Mouse (Mus musculus) forebrain, embryonic 13.5 days (tissue): ENCODE data around the gene Sphk2. TPM values are rescaled to one million over a fixed set of nuclear protein-coding genes. Genes with fewer than 3 reads are reported as not detected.

Source experiments
- ATAC-seq: fragments of 200-750 bp; cut with Nextera tagmentation; 2 replicates; pipeline ENCODE4 v1.8.0; 2017
- H3K27ac ChIP-seq: fragments of 300-500 bp; sonication (generic); 2 replicates; pipeline ENCODE4 v1.5.1; 2015; ENCODE audit warnings: inconsistent platforms, mild to moderate bottlenecking, moderate library complexity
- H3K27me3 ChIP-seq: fragments of 300-500 bp; sonication (generic); 2 replicates; pipeline ENCODE4 v1.6.1; 2015; ENCODE audit warnings: mild to moderate bottlenecking, inconsistent platforms
- H3K36me3 ChIP-seq: fragments of 300-500 bp; sonication (generic); 2 replicates; pipeline ENCODE4 v1.6.1; 2015; ENCODE audit warnings: mild to moderate bottlenecking, inconsistent platforms; ENCODE audit not compliant: poor library complexity, severe bottlenecking
- H3K4me1 ChIP-seq: fragments of 300-500 bp; sonication (generic); 2 replicates; pipeline ENCODE4 v1.6.1; 2015; ENCODE audit warnings: inconsistent platforms
- H3K4me2 ChIP-seq: fragments of 300-500 bp; sonication (generic); 2 replicates; pipeline ENCODE4 v1.6.1; 2015; ENCODE audit warnings: inconsistent platforms, mild to moderate bottlenecking, moderate library complexity
- H3K4me3 ChIP-seq: fragments of 300-500 bp; sonication (generic); 2 replicates; pipeline ENCODE4 v1.5.1; 2015; ENCODE audit warnings: mild to moderate bottlenecking, inconsistent platforms
- H3K9ac ChIP-seq: fragments of 300-500 bp; sonication (generic); 2 replicates; pipeline ENCODE4 v1.6.1; 2015; ENCODE audit warnings: mild to moderate bottlenecking, inconsistent platforms
- H3K9me3 ChIP-seq: fragments of 300-500 bp; sonication (generic); replicated peaks from 2 replicates; pipeline ENCODE4 v1.6.1; 2016; ENCODE audit warnings: inconsistent platforms
- WGBS: fragments of 180-500 bp; shearing (Covaris S2); methylation state at CpG from one replicate; pipeline ENCODE4 v1.1.7; 2015; 5-methylcytosine and 5-hydroxymethylcytosine counted together
- polyA plus RNA-seq: library from polyadenylated mRNA; unstranded; fragments of >200 nt; fragmentation: Nextera tagmentation; extraction: Ambion mirVana; gene quantifications from 2 replicates; pipeline ENCODE4 v1.2.1, GENCODE M21; 2015

The Sphk2 gene
- polyA plus RNA-seq, 1 experiment from 2014 or later: 25.3 TPM

- H3K4me2 ChIP-seq: peak overlapping the region; percentile 99
- peaks cover 68% of the 10 kb centered on the region for H3K4me1 ChIP-seq
- H3K36me3 ChIP-seq: peaks cover 37% of the 10 kb centered on the region
- H3K9ac ChIP-seq: peak overlapping the region; percentile 6
- 59% methylated on average over 13 of the region's 13 CpGs for WGBS
- no peak for ATAC-seq
- no peaks in the 10 kb centered on the region for H3K27me3 ChIP-seq
- H3K27ac ChIP-seq: peak overlapping the region; percentile 59
- no peaks in the 10 kb centered on the region for H3K9me3 ChIP-seq
- no peak overlapping the region for H3K4me3 ChIP-seq
Observed at GRCm38 (mm10) chr7:45708221-45708761, 9.5 kb downstream of the Sphk2 start.

DNA sequence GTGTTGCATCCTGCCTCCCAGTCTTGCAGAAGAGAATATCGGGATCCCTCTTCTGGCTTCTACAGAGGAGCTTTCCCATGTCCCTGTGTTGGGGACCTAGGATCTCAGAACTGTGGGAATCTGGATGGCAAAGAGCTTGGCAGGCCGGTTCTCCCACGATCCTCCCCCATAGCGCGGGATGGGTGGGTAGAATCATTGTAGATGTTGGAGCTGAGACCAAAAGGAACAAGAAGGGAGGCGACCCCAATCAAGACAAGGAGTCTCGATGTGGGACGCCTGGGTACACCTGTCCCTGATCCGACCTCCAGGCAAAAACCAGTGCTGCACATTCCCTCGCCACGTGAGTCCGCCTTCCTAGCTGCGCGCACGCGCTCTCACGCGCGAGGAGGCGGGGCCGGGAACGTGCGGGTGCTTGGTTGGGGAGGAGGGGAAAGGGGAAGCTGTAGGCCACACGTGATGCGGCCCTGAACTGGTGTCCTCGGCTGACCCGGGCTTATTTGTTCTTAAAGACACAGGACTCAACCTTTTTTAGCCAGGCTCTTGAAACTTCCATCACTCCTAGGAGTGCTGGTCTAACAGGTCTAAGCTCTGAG, 10.3 kb downstream of the Sphk2 start:
- H3K36me3 ChIP-seq: peaks cover 29% of the 10 kb centered on the region
- H3K27me3 ChIP-seq: no peaks in the 10 kb centered on the region
- H3K4me1 ChIP-seq: peaks cover 72% of the 10 kb centered on the region
- H3K4me2 ChIP-seq: peak overlapping the region; percentile 99
- H3K9me3 ChIP-seq: no peaks in the 10 kb centered on the region
- peak overlapping the region; percentile 57 for H3K4me3 ChIP-seq
- peak overlapping the region; percentile 57 for H3K9ac ChIP-seq
- H3K27ac ChIP-seq: peak overlapping the region; percentile 75
- WGBS: under 1% methylated on average over 27 of the region's 27 CpGs
- ATAC-seq: no peak

GRCm38 (mm10) chr7:45706721-45707241, 11.0 kb downstream of the Sphk2 start:
- H3K4me3 ChIP-seq: peak overlapping the region; percentile 57
- H3K36me3 ChIP-seq: peaks cover 22% of the 10 kb centered on the region
- H3K27ac ChIP-seq: peak overlapping the region; percentile 75
- ATAC-seq: no peak
- WGBS: under 1% methylated on average over 44 of the region's 45 CpGs
- no peaks in the 10 kb centered on the region for H3K9me3 ChIP-seq
- H3K9ac ChIP-seq: peak overlapping the region; percentile 83
- H3K4me2 ChIP-seq: peak overlapping the region; percentile 99
- no peaks in the 10 kb centered on the region for H3K27me3 ChIP-seq
- peaks cover 72% of the 10 kb centered on the region for H3K4me1 ChIP-seq

GRCm38 (mm10) chr7:45705873-45706281, 11.9 kb downstream of the Sphk2 start:
- WGBS: under 1% methylated on average over 7 of the region's 7 CpGs
- peak overlapping the region; percentile 83 for H3K9ac ChIP-seq
- ATAC-seq: no peak
- peak overlapping the region; percentile 99 for H3K4me2 ChIP-seq
- H3K4me1 ChIP-seq: peaks cover 81% of the 10 kb centered on the region
- H3K9me3 ChIP-seq: no peaks in the 10 kb centered on the region
- H3K36me3 ChIP-seq: peaks cover 13% of the 10 kb centered on the region
- 0 out of 2 replicates have a peak overlapping the region, but pooled peaks have one; percentile 55 for H3K27ac ChIP-seq
- H3K4me3 ChIP-seq: peak overlapping the region; percentile 57
- H3K27me3 ChIP-seq: no peaks in the 10 kb centered on the region

DNA sequence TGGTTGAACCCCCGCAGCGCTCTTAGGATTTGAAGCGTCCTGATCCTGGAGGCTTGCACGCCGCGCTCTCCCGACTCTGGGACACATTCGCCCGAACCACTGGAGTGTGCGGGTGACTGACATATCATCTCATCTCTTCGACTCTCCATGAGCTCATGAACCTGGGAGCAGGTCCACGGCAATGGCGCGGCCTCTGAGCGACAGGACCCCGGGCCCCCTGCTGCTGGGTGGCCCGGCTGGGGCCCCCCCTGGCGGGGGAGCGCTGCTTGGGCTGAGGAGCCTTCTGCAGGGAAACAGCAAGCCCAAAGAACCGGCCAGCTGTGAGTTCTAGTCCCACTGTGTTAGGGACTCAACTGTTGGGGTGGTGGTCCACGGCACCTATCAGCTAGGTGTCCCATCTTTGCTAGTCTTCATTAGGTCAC, 12.3 kb downstream of the Sphk2 start:
- peak overlapping the region; percentile 83 for H3K9ac ChIP-seq
- H3K4me1 ChIP-seq: peaks cover 81% of the 10 kb centered on the region
- peaks cover 9% of the 10 kb centered on the region for H3K36me3 ChIP-seq
- no peak for ATAC-seq
- H3K9me3 ChIP-seq: no peaks in the 10 kb centered on the region
- H3K27ac ChIP-seq: peak overlapping the region; percentile 55
- peak overlapping the region; percentile 57 for H3K4me3 ChIP-seq
- H3K27me3 ChIP-seq: peaks cover 2% of the 10 kb centered on the region; the same call in 1 of the 2 replicates
- H3K4me2 ChIP-seq: peak overlapping the region; percentile 99
- WGBS: under 1% methylated on average over 21 of the region's 21 CpGs

GRCm38 (mm10) chr7:45704730-45705442, 12.9 kb downstream of the Sphk2 start, which contains the start of gene Dbp:
Gene Dbp, plus strand, starts transcription at chr7:45705088.
- H3K4me1 ChIP-seq: peaks cover 81% of the 10 kb centered on the region
- WGBS: under 1% methylated on average over 36 of the region's 36 CpGs
- no peaks in the 10 kb centered on the region for H3K9me3 ChIP-seq
- peak within 1 kb of the TSS; percentile 99 for H3K4me2 ChIP-seq
- H3K36me3 ChIP-seq: peaks cover 3% of the 10 kb centered on the region
- ATAC-seq: peak; percentile 89
- H3K9ac ChIP-seq: peak within 1 kb of the TSS; percentile 83
- H3K27ac ChIP-seq: peak within 1 kb of the TSS; percentile 90
- H3K27me3 ChIP-seq: peaks cover 7% of the 10 kb centered on the region
- peak within 1 kb of the TSS; percentile 57 for H3K4me3 ChIP-seq

DNA sequence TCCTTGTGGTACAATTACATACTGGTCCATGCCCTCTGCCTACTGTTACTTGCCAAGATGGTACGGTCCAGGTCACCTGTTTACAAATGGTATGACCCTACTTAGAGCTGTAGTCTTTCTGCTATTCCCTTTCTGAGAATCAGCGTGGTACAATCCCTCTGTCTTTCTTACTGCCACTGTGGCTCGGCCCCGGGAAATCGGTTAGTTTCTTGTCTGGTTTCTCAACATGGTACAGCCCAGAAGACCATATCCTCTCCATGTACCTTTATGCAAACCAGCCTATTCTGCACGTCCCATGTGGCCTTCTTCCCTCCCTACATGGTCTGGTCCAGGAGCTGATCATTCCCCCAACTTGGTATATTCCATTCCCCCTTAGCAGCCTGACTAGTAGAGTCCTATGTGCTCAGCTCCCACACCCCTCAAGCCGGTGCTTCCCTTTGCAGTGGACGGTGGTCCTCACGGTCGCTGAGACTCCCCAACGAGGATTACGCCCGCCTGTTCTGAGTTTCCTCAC, 13.7 kb downstream of the Sphk2 start:
- Histone ChIP-seq H3K27me3 (peaks cover 15% of the 10 kb centered on the region), H3K27ac (peak overlapping the region; percentile 90), H3K4me3 (peak overlapping the region; percentile 57), H3K4me2 (peak overlapping the region; percentile 99), H3K9ac (peak overlapping the region; percentile 67), H3K9me3 (no peaks in the 10 kb centered on the region), H3K4me1 (peaks cover 80% of the 10 kb centered on the region), H3K36me3 (no peaks in the 10 kb centered on the region)
- 0% methylated on average over 13 of the region's 13 CpGs for WGBS
- ATAC-seq: peak; percentile 28

- H3K9ac ChIP-seq: peak overlapping the region; percentile 67
- H3K4me2 ChIP-seq: peak overlapping the region; percentile 99
- no peaks in the 10 kb centered on the region for H3K36me3 ChIP-seq
- no peaks in the 10 kb centered on the region for H3K9me3 ChIP-seq
- peak overlapping the region; percentile 90 for H3K27ac ChIP-seq
- H3K4me1 ChIP-seq: peaks cover 75% of the 10 kb centered on the region
- ATAC-seq: no peak
- H3K4me3 ChIP-seq: peak overlapping the region; percentile 57
- peaks cover 20% of the 10 kb centered on the region for H3K27me3 ChIP-seq
- 35% methylated on average over 12 of the region's 12 CpGs for WGBS
Observed at GRCm38 (mm10) chr7:45703521-45704033, 14.2 kb downstream of the Sphk2 start.

DNA sequence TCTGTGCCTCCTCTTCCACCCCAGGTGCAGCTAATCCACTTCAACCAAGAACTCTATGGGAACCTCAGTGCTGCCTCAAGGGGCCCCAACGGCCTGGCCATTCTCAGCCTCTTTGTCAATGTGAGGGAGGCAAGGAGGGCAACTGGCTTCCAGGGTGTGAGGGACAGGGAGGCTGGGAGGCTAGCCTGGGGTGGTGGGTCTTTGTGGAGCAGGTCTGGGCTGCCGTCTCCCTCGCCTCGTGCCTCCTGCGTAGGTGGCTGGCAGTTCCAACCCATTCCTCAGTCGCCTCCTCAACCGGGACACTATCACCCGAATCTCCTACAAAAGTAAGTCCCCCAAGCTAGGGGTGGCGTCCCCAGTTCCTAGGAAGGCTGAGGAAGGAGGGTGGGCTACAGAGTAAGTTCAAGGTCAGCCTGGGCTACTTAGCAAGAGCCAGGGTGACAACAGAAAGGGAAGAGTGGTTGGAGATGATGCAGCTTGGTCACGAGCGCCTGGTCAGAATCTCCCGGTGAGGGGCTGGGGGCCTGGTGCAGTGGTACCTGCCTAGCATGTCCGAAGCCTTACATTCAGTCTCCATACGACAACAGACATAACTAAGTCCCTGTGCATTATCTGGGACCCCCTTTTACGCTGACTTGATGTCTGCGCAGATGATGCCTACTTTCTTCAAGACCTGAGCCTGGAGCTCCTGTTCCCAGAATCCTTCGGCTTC, 14.8 kb downstream of the Sphk2 start:
- peaks cover 69% of the 10 kb centered on the region for H3K4me1 ChIP-seq
- peaks cover 25% of the 10 kb centered on the region for H3K27me3 ChIP-seq
- H3K36me3 ChIP-seq: no peaks in the 10 kb centered on the region
- no peak for ATAC-seq
- H3K9me3 ChIP-seq: no peaks in the 10 kb centered on the region
- peak overlapping the region; percentile 99 for H3K4me2 ChIP-seq
- H3K4me3 ChIP-seq: no peak overlapping the region
- WGBS: 92% methylated on average over 17 of the region's 17 CpGs
- peak overlapping the region; percentile 90; the same call in 1 of the 2 replicates for H3K27ac ChIP-seq
- no peak overlapping the region for H3K9ac ChIP-seq

- H3K27me3 ChIP-seq: peaks cover 27% of the 10 kb centered on the region
- H3K4me2 ChIP-seq: no peak overlapping the region
- WGBS: 93% methylated on average over 11 of the region's 11 CpGs
- no peak overlapping the region for H3K27ac ChIP-seq
- H3K36me3 ChIP-seq: no peaks in the 10 kb centered on the region
- no peak for ATAC-seq
- no peak overlapping the region for H3K4me3 ChIP-seq
- no peaks in the 10 kb centered on the region for H3K9me3 ChIP-seq
- H3K4me1 ChIP-seq: peaks cover 62% of the 10 kb centered on the region
- H3K9ac ChIP-seq: no peak overlapping the region
Observed at GRCm38 (mm10) chr7:45702316-45702715, 15.5 kb downstream of the Sphk2 start.

DNA sequence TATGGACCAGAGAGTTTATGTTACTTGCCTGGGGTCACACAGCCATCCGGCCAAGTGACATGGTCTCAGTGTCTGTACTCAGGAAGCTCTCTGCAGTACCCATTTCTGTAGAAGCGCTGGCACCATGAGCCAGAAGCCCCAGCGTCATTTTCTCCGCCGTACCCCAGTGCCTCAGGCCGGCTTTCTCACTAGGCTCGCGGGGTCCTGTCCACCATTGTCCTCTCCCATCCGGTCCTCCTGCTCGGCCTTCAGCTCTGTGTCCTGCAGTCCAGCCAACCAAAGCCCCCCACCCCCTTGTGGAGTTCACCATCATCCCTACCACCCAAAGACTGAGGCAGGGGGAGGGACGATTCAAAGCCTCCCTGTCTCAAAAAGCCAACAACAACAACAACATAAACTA, 16.2 kb downstream of the Sphk2 start:
- Histone ChIP-seq H3K36me3 (no peaks in the 10 kb centered on the region), H3K4me1 (peaks cover 55% of the 10 kb centered on the region), H3K27me3 (peaks cover 27% of the 10 kb centered on the region), H3K27ac (no peak overlapping the region), H3K4me2 (peak overlapping the region; percentile 83), H3K9ac (peak overlapping the region; percentile 51; the same call in 1 of the 2 replicates), H3K9me3 (no peaks in the 10 kb centered on the region), H3K4me3 (no peak overlapping the region)
- ATAC-seq: no peak
- WGBS: 85% methylated on average over 11 of the region's 11 CpGs
